Comparison of ENCODE assay signal across 10 mouse cellular contexts in genomic region chr12:49384295-49384875, GRCm38 (mm10). TPM values are rescaled to one million over a fixed set of nuclear protein-coding genes. Genes with fewer than 3 reads are reported as not detected.
DNase-seq lines count a peak whose midpoint lies in the region; ATAC-seq lines count a peak whose summit lies in the region.
"Had no signal": no experiment of that assay in that cellular context is flagged by ENCODE, and none has a peak within 500 bp of the region (broad histone marks: within the 10 kb centered on the region; RNA-seq: fewer than 3 reads in every experiment).

No protein-coding gene starts in this region.

- H3K9ac ChIP-seq in heart, embryonic 11.5 days (ENCODE audit: low read depth, low read length), result no peak overlapping the region
- H3K9ac ChIP-seq in limb, embryonic 11.5 days (ENCODE audit: low read length), result no peak overlapping the region
- no peak overlapping the region for H3K9ac ChIP-seq in stomach, embryonic 16.5 days (ENCODE audit: low read length)

- H3K9me3 ChIP-seq in heart, embryonic 11.5 days (replicated peaks; ENCODE audit: control insufficient read depth, low read length), result no peaks in the 10 kb centered on the region
- no peaks in the 10 kb centered on the region for H3K9me3 ChIP-seq in limb, embryonic 11.5 days (ENCODE audit: control insufficient read depth, low read length)
- H3K9me3 ChIP-seq in stomach, embryonic 16.5 days (replicated peaks; ENCODE audit: control insufficient read depth, low read length), result no peaks in the 10 kb centered on the region

- intact Hi-C loops in heart, postnatal 36 days (cut with DNase I), result no loop called here

- no peak for ATAC-seq in heart, embryonic 11.5 days (replicated peaks; ENCODE audit: insufficient number of reproducible peaks, low FRiP score, low TSS enrichment)
- no peak for ATAC-seq in limb, embryonic 11.5 days (ENCODE audit: insufficient number of reproducible peaks, low FRiP score, low TSS enrichment, low read depth)
- ATAC-seq in stomach, embryonic 16.5 days (ENCODE audit: insufficient read depth, low FRiP score), result no peak

- H3K4me2 ChIP-seq in heart, embryonic 11.5 days, result peak overlapping the region; percentile 70
- peak overlapping the region; percentile 56; the same call in 1 of the 2 replicates for H3K4me2 ChIP-seq in limb, embryonic 11.5 days (ENCODE audit: low read depth, severe bottlenecking)
- H3K4me2 ChIP-seq in stomach, embryonic 16.5 days (ENCODE audit: low read depth, low read length), result peak overlapping the region; percentile 44

- H3K36me3 ChIP-seq in heart, embryonic 11.5 days (ENCODE audit: control insufficient read depth, insufficient read depth, low read length), result no peaks in the 10 kb centered on the region
- H3K36me3 ChIP-seq in limb, embryonic 11.5 days (ENCODE audit: control insufficient read depth, insufficient read depth, low read length), result no peaks in the 10 kb centered on the region
- no peaks in the 10 kb centered on the region for H3K36me3 ChIP-seq in stomach, embryonic 16.5 days (ENCODE audit: control insufficient read depth, insufficient read depth, low read length)

- peaks cover 71% of the 10 kb centered on the region for H3K27me3 ChIP-seq in heart, embryonic 11.5 days (ENCODE audit: control insufficient read depth, insufficient read depth, low read length)
- peaks cover 68% of the 10 kb centered on the region for H3K27me3 ChIP-seq in limb, embryonic 11.5 days (ENCODE audit: control insufficient read depth, insufficient read depth, low read length)
- H3K27me3 ChIP-seq in stomach, embryonic 16.5 days (ENCODE audit: control insufficient read depth, insufficient read depth, low read length), result peaks cover 68% of the 10 kb centered on the region

- no peak for DNase-seq in heart, postnatal 36 days
- peak; percentile 62 for DNase-seq in right cerebral cortex, adult 18-20 months
- no peak for DNase-seq in right cerebral cortex, postnatal 36 days (ENCODE audit: low spot score in 2 of 2)
- peak; percentile 42 for DNase-seq in limb, embryonic 11.5 days (ENCODE audit: low spot score)
- DNase-seq in gastrocnemius, postnatal 25 days, result no peak
- no peak for DNase-seq in natural killer cell, adult 2 months (ENCODE audit: low spot score in 2 of 2)

- peak overlapping the region; percentile 47 for H3K4me3 ChIP-seq in heart, embryonic 11.5 days (ENCODE audit: low read depth, low read length)
- peak overlapping the region; percentile 32 for H3K4me3 ChIP-seq in limb, embryonic 11.5 days (ENCODE audit: low read depth, low read length)
- H3K4me3 ChIP-seq in stomach, embryonic 16.5 days (replicated peaks; ENCODE audit: low read length), result peak overlapping the region; percentile 19

- no peak overlapping the region for H3K27ac ChIP-seq in heart, embryonic 11.5 days (ENCODE audit: low read depth, low read length)
- H3K27ac ChIP-seq in limb, embryonic 11.5 days (replicated peaks; ENCODE audit: low read depth, low read length), result no peak overlapping the region
- H3K27ac ChIP-seq in stomach, embryonic 16.5 days (ENCODE audit: low read length), result no peak overlapping the region

- under 1% methylated on average over 47 of the region's 66 CpGs for WGBS in heart, embryonic 11.5 days (ENCODE audit: insufficient replicate concordance)
- WGBS in limb, embryonic 11.5 days, result 2% methylated on average over 29 of the region's 66 CpGs
- WGBS in stomach, embryonic 16.5 days, result under 1% methylated on average over 55 of the region's 66 CpGs

- 0 out of 2 replicates have a peak, but pooled peaks cover 7% of the 10 kb centered on the region for H3K4me1 ChIP-seq in heart, embryonic 11.5 days (ENCODE audit: control insufficient read depth, insufficient read depth, low read length)
- H3K4me1 ChIP-seq in limb, embryonic 11.5 days (ENCODE audit: control insufficient read depth, insufficient read depth, low read length), result no peaks in the 10 kb centered on the region
- H3K4me1 ChIP-seq in stomach, embryonic 16.5 days (ENCODE audit: control insufficient read depth, insufficient read depth, low read length), result 0 out of 2 replicates have a peak, but pooled peaks cover 11% of the 10 kb centered on the region

RNA-seq across cellular contexts. Expression of gene Gm43517, which starts 0.6 kb away (rescaled TPM):
- not detected in 2 replicates for polyA plus RNA-seq in heart, embryonic 11.5 days (2014; fragmentation: Nextera tagmentation; extraction: Ambion mirVana)
- total RNA-seq in heart, postnatal 36 days (2021), result not detected
- polyA plus RNA-seq in limb, embryonic 11.5 days (2014; fragmentation: Nextera tagmentation; extraction: Ambion mirVana), result not detected in 2 replicates
- polyA plus RNA-seq in stomach, embryonic 16.5 days (2015; fragmentation: Nextera tagmentation; extraction: Ambion mirVana), result not detected in 2 replicates
- not detected for total RNA-seq in gastrocnemius, postnatal 25 days (2021)
- total RNA-seq: hematopoietic stem cell, adult 5-6 weeks had no signal
- polyA plus RNA-seq: C2C12 had no signal

RNA-seq across cellular contexts. Expression of gene Foxg1, which starts 1.9 kb away (rescaled TPM):
- 1.5 TPM in 2 replicates for polyA plus RNA-seq in heart, embryonic 11.5 days (2014; fragmentation: Nextera tagmentation; extraction: Ambion mirVana)
- not detected for total RNA-seq in heart, postnatal 36 days (2021)
- polyA plus RNA-seq in limb, embryonic 11.5 days (2014; fragmentation: Nextera tagmentation; extraction: Ambion mirVana), result not detected in 2 replicates
- polyA plus RNA-seq in stomach, embryonic 16.5 days (2015; fragmentation: Nextera tagmentation; extraction: Ambion mirVana), result 0.10 TPM in 1 of 2 replicates, not detected in the other
- not detected for total RNA-seq in gastrocnemius, postnatal 25 days (2021)
- total RNA-seq: hematopoietic stem cell, adult 5-6 weeks had no signal
- polyA plus RNA-seq: C2C12 had no signal

Comparison
In these comparisons a context has a peak if more than half of its experiments do, and no peak if none do; other contexts are left out.
1. DNase-seq: peak in right cerebral cortex, adult 18-20 months (single experiment) and limb, embryonic 11.5 days (single experiment); none in heart, postnatal 36 days (0 of 2), right cerebral cortex, postnatal 36 days (0 of 2), gastrocnemius, postnatal 25 days (single experiment) and natural killer cell, adult 2 months (0 of 2).
2. Peak in every context shown above with its lines, with median percentiles within 50 percentile points of each other: H3K4me2 ChIP-seq and H3K4me3 ChIP-seq.